Mouse (Mus musculus): ENCODE results near the gene Chn2. TPM values are rescaled to one million over a fixed set of nuclear protein-coding genes. Genes with fewer than 3 reads are reported as not detected.

Chn2 gene
- total and polyA plus RNA-seq, 3 experiments = not detected

- TF ChIP-seq MAX (IDR thresholded peaks at IDR 0.05; ENCODE audit: low read length) (no peak), GATA1 (IDR thresholded peaks at IDR 0.05; ENCODE audit: low read depth, low read length) (no peak), ETS1 (IDR thresholded peaks at IDR 0.05; ENCODE audit: low read depth, low read length) (no peak), UBTF (IDR thresholded peaks at IDR 0.05; ENCODE audit: borderline replicate concordance, insufficient read depth, low read depth, low read length) (no peak), POLR2A (IDR thresholded peaks at IDR 0.05; ENCODE audit: control insufficient read depth in 1 of 2, insufficient read depth in 1 of 2, low read depth in 1 of 2, low read length in 2 of 2, poor library complexity in 1 of 2) (no peak), SIN3A (IDR thresholded peaks at IDR 0.05; ENCODE audit: low read length) (no peak), CHD1 (IDR thresholded peaks at IDR 0.05; ENCODE audit: low read depth, low read length) (no peak), JUND (IDR thresholded peaks at IDR 0.05; ENCODE audit: low read depth, low read length) (no peak), RAD21 (IDR thresholded peaks at IDR 0.05; ENCODE audit: low read depth, low read length) (no peak), ZMIZ1 (IDR thresholded peaks at IDR 0.05; ENCODE audit: low read depth, low read length) (no peak), MYC (IDR thresholded peaks at IDR 0.05; ENCODE audit: low read depth, low read length) (no peak), POLR2AphosphoS5 (IDR thresholded peaks at IDR 0.05; ENCODE audit: borderline replicate concordance, low read depth, low read length) (no peak), RCOR1 (IDR thresholded peaks at IDR 0.05; ENCODE audit: low read depth, low read length) (no peak), MEF2A (IDR thresholded peaks at IDR 0.05; ENCODE audit: extremely low read depth, insufficient replicate concordance, low read depth, low read length, poor library complexity, severe bottlenecking) (no peak)
- H3K4me3 ChIP-seq (ENCODE audit: control insufficient read depth in 1 of 2, insufficient read depth in 1 of 2, low read depth in 2 of 2, low read length in 2 of 2) = no peak overlapping the region
- H3K9me3 ChIP-seq (replicated peaks; ENCODE audit: insufficient read depth, low read length) = no peaks in the 10 kb centered on the region
- no peak overlapping the region for H3K9ac ChIP-seq (ENCODE audit: control insufficient read depth, low read depth, low read length, poor library complexity, severe bottlenecking)
- no peaks in the 10 kb centered on the region for H3K27me3 ChIP-seq (ENCODE audit: control insufficient read depth in 1 of 2, insufficient read depth in 2 of 2, low read length in 2 of 2)
- no peak for DNase-seq (ENCODE audit: low read depth, low spot score)
- H3K27ac ChIP-seq (ENCODE audit: control insufficient read depth, low read depth, low read length) = no peak overlapping the region
- H3K4me1 ChIP-seq (ENCODE audit: control insufficient read depth in 1 of 2, insufficient read depth in 2 of 2, low read length in 2 of 2) = no peaks in the 10 kb centered on the region
- no peaks in the 10 kb centered on the region for H3K79me2 ChIP-seq (ENCODE audit: control insufficient read depth, insufficient read depth, low read length, poor library complexity)
- H3K36me3 ChIP-seq (ENCODE audit: control insufficient read depth in 1 of 2, insufficient read depth in 2 of 2, low read length in 2 of 2) = no peaks in the 10 kb centered on the region
These were observed 266.4 kb downstream of the Chn2 start for GRCm38 (mm10) chr6:54305777-54306176.

DNA sequence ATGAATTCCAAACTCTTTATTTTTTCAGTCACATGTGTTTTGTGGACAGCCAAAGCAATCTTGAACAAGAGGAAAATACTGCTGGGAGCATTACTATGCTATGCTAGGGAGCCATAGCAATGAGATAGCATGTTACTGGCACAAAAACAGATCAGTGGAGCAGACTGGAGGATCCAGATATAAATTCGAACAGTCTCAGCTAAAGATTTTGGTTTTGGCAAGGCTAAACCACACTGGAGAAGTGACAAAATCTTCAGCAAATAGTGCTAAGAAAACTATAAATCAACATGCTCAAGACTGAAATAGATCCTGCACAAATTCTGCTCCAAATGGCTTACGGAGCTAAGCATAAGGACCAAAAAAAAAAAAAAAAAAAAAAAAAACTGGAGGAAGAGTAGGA is 273.7 kb downstream of the Chn2 start:
- no peaks in the 10 kb centered on the region for H3K79me2 ChIP-seq (ENCODE audit: control insufficient read depth, insufficient read depth, low read length, poor library complexity)
- H3K9me3 ChIP-seq (replicated peaks; ENCODE audit: insufficient read depth, low read length) = no peaks in the 10 kb centered on the region
- TF ChIP-seq USF1 (IDR thresholded peaks at IDR 0.05; ENCODE audit: low read depth, low read length) (no peak), POLR2AphosphoS2 (IDR thresholded peaks at IDR 0.05; ENCODE audit: low read length) (no peak), SMC3 (IDR thresholded peaks at IDR 0.05; ENCODE audit: low read depth, low read length) (no peak), CHD2 (IDR thresholded peaks at IDR 0.05; ENCODE audit: low read length) (no peak), USF2 (IDR thresholded peaks at IDR 0.05; ENCODE audit: borderline replicate concordance in 1 of 2, insufficient read depth in 1 of 2, low read depth in 1 of 2, low read length in 2 of 2) (no peak), HCFC1 (IDR thresholded peaks at IDR 0.05; ENCODE audit: low read depth, low read length) (no peak), ETS1 (IDR thresholded peaks at IDR 0.05; ENCODE audit: low read depth, low read length) (no peak), CHD1 (IDR thresholded peaks at IDR 0.05; ENCODE audit: low read depth, low read length) (no peak)
- H3K9ac ChIP-seq (ENCODE audit: control insufficient read depth, low read depth, low read length, poor library complexity, severe bottlenecking) = no peak overlapping the region
- H3K27ac ChIP-seq (ENCODE audit: control insufficient read depth, low read depth, low read length) = no peak overlapping the region
- no peaks in the 10 kb centered on the region for H3K36me3 ChIP-seq (ENCODE audit: control insufficient read depth in 1 of 2, insufficient read depth in 2 of 2, low read length in 2 of 2)
- no peak overlapping the region for H3K4me3 ChIP-seq (ENCODE audit: control insufficient read depth in 1 of 2, insufficient read depth in 1 of 2, low read depth in 2 of 2, low read length in 2 of 2)
- no peak for DNase-seq (ENCODE audit: low read depth, low spot score)
- no peaks in the 10 kb centered on the region for H3K4me1 ChIP-seq (ENCODE audit: control insufficient read depth in 1 of 2, insufficient read depth in 2 of 2, low read length in 2 of 2)
- no peaks in the 10 kb centered on the region for H3K27me3 ChIP-seq (ENCODE audit: control insufficient read depth in 1 of 2, insufficient read depth in 2 of 2, low read length in 2 of 2)
